Mouse (Mus musculus) kidney, embryonic 15.5 days (tissue): ENCODE measurements at regions not wholly inside any gene's neighbourhood (a gene's known extent, or its start where the extent isn't known, plus 50 kb on each side); places are given as distances from the start of the nearest gene placed in this dataset.

Experiments used
- ATAC-seq: fragments of 200-750 bp; cut with Nextera tagmentation; replicated peaks from 2 replicates; pipeline ENCODE4 v1.8.0; 2017; ENCODE audit warnings: moderate TSS enrichment; ENCODE audit not compliant: low FRiP score
- H3K27ac ChIP-seq: fragments of 300-500 bp; sonication (generic); 2 replicates; pipeline ENCODE4 v1.5.1; 2015; ENCODE audit warnings: mild to moderate bottlenecking, inconsistent platforms
- H3K27me3 ChIP-seq: fragments of 300-500 bp; sonication (generic); 2 replicates; pipeline ENCODE4 v1.6.1; 2015; ENCODE audit warnings: inconsistent platforms
- H3K36me3 ChIP-seq: fragments of 300-500 bp; sonication (generic); 2 replicates; pipeline ENCODE4 v1.6.1; 2015; ENCODE audit warnings: inconsistent platforms
- H3K4me1 ChIP-seq: fragments of 300-500 bp; sonication (generic); 2 replicates; pipeline ENCODE4 v1.6.1; 2015; ENCODE audit warnings: inconsistent platforms
- H3K4me2 ChIP-seq: fragments of 300-500 bp; sonication (generic); 2 replicates; pipeline ENCODE4 v1.6.1; 2015; ENCODE audit warnings: moderate library complexity, mild to moderate bottlenecking, inconsistent platforms
- H3K4me3 ChIP-seq: fragments of 300-500 bp; sonication (generic); replicated peaks from 2 replicates; pipeline ENCODE4 v1.5.1; 2015; ENCODE audit warnings: mild to moderate bottlenecking, inconsistent platforms
- H3K9ac ChIP-seq: fragments of 300-500 bp; sonication (generic); 2 replicates; pipeline ENCODE4 v1.6.1; 2015; ENCODE audit warnings: mild to moderate bottlenecking, inconsistent platforms
- H3K9me3 ChIP-seq: fragments of 300-500 bp; sonication (generic); replicated peaks from 2 replicates; pipeline ENCODE4 v1.6.1; 2016; ENCODE audit warnings: inconsistent platforms
- WGBS: fragments of 180-500 bp; shearing (Covaris S2); methylation state at CpG from one replicate; pipeline ENCODE4 v1.1.7; 2015; ENCODE audit warnings: mixed read lengths; 5-methylcytosine and 5-hydroxymethylcytosine counted together

- ATAC-seq, result no peak
- 56% methylated on average over 3 of the region's 3 CpGs for WGBS
- 0 out of 2 replicates have a peak overlapping the region, but pooled peaks have one; percentile 9 for H3K27ac ChIP-seq
- H3K36me3 ChIP-seq, result no peaks in the 10 kb centered on the region
- H3K27me3 ChIP-seq, result no peaks in the 10 kb centered on the region
- H3K4me2 ChIP-seq, result no peak overlapping the region
- peaks cover 17% of the 10 kb centered on the region; the same call in 1 of the 2 replicates for H3K4me1 ChIP-seq
- no peak overlapping the region for H3K4me3 ChIP-seq
- no peaks in the 10 kb centered on the region for H3K9me3 ChIP-seq
- H3K9ac ChIP-seq, result no peak overlapping the region
Observed at GRCm38 (mm10) chr8:116372574-116372973, 132.2 kb upstream of the Dynlrb2 start.

- H3K27ac ChIP-seq, result no peak overlapping the region
- no peak for ATAC-seq
- no peaks in the 10 kb centered on the region for H3K27me3 ChIP-seq
- H3K9me3 ChIP-seq, result no peaks in the 10 kb centered on the region
- 71% methylated on average over 9 of the region's 9 CpGs for WGBS
- H3K36me3 ChIP-seq, result no peaks in the 10 kb centered on the region
- no peak overlapping the region for H3K4me2 ChIP-seq
- no peak overlapping the region for H3K9ac ChIP-seq
- H3K4me3 ChIP-seq, result no peak overlapping the region
- H3K4me1 ChIP-seq, result peaks cover 17% of the 10 kb centered on the region; the same call in 1 of the 2 replicates
Observed at GRCm38 (mm10) chr8:116372056-116372455, 132.7 kb upstream of the Dynlrb2 start.

GRCm38 (mm10) chr8:116367491-116367890, 137.3 kb upstream of the Dynlrb2 start:
- H3K27ac ChIP-seq, result no peak overlapping the region
- H3K27me3 ChIP-seq, result no peaks in the 10 kb centered on the region
- H3K36me3 ChIP-seq, result no peaks in the 10 kb centered on the region
- no peak overlapping the region for H3K4me3 ChIP-seq
- H3K4me1 ChIP-seq, result peaks cover 22% of the 10 kb centered on the region; the same call in 1 of the 2 replicates
- H3K9ac ChIP-seq, result no peak overlapping the region
- no peak for ATAC-seq
- WGBS, result 70% methylated on average over 6 of the region's 6 CpGs
- H3K9me3 ChIP-seq, result no peaks in the 10 kb centered on the region
- H3K4me2 ChIP-seq, result no peak overlapping the region

- H3K36me3 ChIP-seq, result no peaks in the 10 kb centered on the region
- 84% methylated on average over 3 of the region's 3 CpGs for WGBS
- no peak overlapping the region for H3K4me2 ChIP-seq
- no peaks in the 10 kb centered on the region for H3K27me3 ChIP-seq
- ATAC-seq, result no peak
- no peak overlapping the region for H3K27ac ChIP-seq
- H3K4me3 ChIP-seq, result no peak overlapping the region
- H3K9me3 ChIP-seq, result no peaks in the 10 kb centered on the region
- no peak overlapping the region for H3K9ac ChIP-seq
- peaks cover 14% of the 10 kb centered on the region; the same call in 1 of the 2 replicates for H3K4me1 ChIP-seq
Observed at GRCm38 (mm10) chr8:116366706-116367105, 138.1 kb upstream of the Dynlrb2 start.

GRCm38 (mm10) chr8:116364751-116365150, 140.0 kb upstream of the Dynlrb2 start:
- H3K9ac ChIP-seq, result no peak overlapping the region

GRCm38 (mm10) chr8:116364172-116364571, 140.6 kb upstream of the Dynlrb2 start:
- peak; percentile 69 for ATAC-seq
- 0 out of 2 replicates have a peak, but pooled peaks cover 8% of the 10 kb centered on the region for H3K4me1 ChIP-seq
- WGBS, result 62% methylated on average over 2 of the region's 2 CpGs
- H3K4me3 ChIP-seq, result no peak overlapping the region
- no peaks in the 10 kb centered on the region for H3K9me3 ChIP-seq
- no peaks in the 10 kb centered on the region for H3K27me3 ChIP-seq
- H3K27ac ChIP-seq, result 0 out of 2 replicates have a peak overlapping the region, but pooled peaks have one; percentile 0
- H3K9ac ChIP-seq, result no peak overlapping the region
- no peaks in the 10 kb centered on the region for H3K36me3 ChIP-seq
- H3K4me2 ChIP-seq, result no peak overlapping the region

More at GRCm38 (mm10) chr8:116364751-116365150, 140.0 kb upstream of the Dynlrb2 start:
- Histone ChIP-seq H3K4me1 (0 out of 2 replicates have a peak, but pooled peaks cover 8% of the 10 kb centered on the region), H3K4me2 (no peak overlapping the region), H3K36me3 (no peaks in the 10 kb centered on the region), H3K4me3 (no peak overlapping the region), H3K9me3 (no peaks in the 10 kb centered on the region), H3K27ac (no peak overlapping the region), H3K27me3 (no peaks in the 10 kb centered on the region)
- 68% methylated on average over 1 of the region's 1 CpGs for WGBS
- ATAC-seq, result peak; percentile 58; the same call in 1 of the 2 replicates

GRCm38 (mm10) chr8:116362351-116362750, 142.4 kb upstream of the Dynlrb2 start:
- no peak overlapping the region for H3K27ac ChIP-seq
- no peak for ATAC-seq
- H3K9me3 ChIP-seq, result no peaks in the 10 kb centered on the region
- H3K36me3 ChIP-seq, result no peaks in the 10 kb centered on the region
- H3K4me1 ChIP-seq, result 0 out of 2 replicates have a peak, but pooled peaks cover 8% of the 10 kb centered on the region
- H3K4me2 ChIP-seq, result no peak overlapping the region
- H3K4me3 ChIP-seq, result no peak overlapping the region
- 58% methylated on average over 4 of the region's 4 CpGs for WGBS
- no peaks in the 10 kb centered on the region for H3K27me3 ChIP-seq
- no peak overlapping the region for H3K9ac ChIP-seq

GRCm38 (mm10) chr8:116359761-116360160, 145.0 kb upstream of the Dynlrb2 start:
- Histone ChIP-seq H3K9ac (no peak overlapping the region), H3K9me3 (no peaks in the 10 kb centered on the region), H3K36me3 (no peaks in the 10 kb centered on the region), H3K27ac (no peak overlapping the region), H3K4me1 (0 out of 2 replicates have a peak, but pooled peaks cover 8% of the 10 kb centered on the region), H3K27me3 (no peaks in the 10 kb centered on the region), H3K4me2 (no peak overlapping the region), H3K4me3 (no peak overlapping the region)
- WGBS, result 88% methylated on average over 4 of the region's 4 CpGs
- no peak for ATAC-seq

GRCm38 (mm10) chr8:116354756-116355155, 150.0 kb upstream of the Dynlrb2 start:
- H3K4me1 ChIP-seq, result no peaks in the 10 kb centered on the region
- no peak overlapping the region for H3K4me2 ChIP-seq
- 65% methylated on average over 6 of the region's 6 CpGs for WGBS
- H3K36me3 ChIP-seq, result no peaks in the 10 kb centered on the region
- H3K9me3 ChIP-seq, result no peaks in the 10 kb centered on the region
- H3K9ac ChIP-seq, result no peak overlapping the region
- no peaks in the 10 kb centered on the region for H3K27me3 ChIP-seq
- H3K4me3 ChIP-seq, result no peak overlapping the region
- H3K27ac ChIP-seq, result no peak overlapping the region
- ATAC-seq, result no peak

- Histone ChIP-seq H3K4me2 (no peak overlapping the region), H3K4me1 (no peaks in the 10 kb centered on the region), H3K9me3 (no peaks in the 10 kb centered on the region), H3K36me3 (no peaks in the 10 kb centered on the region), H3K9ac (no peak overlapping the region), H3K4me3 (no peak overlapping the region), H3K27ac (no peak overlapping the region), H3K27me3 (no peaks in the 10 kb centered on the region)
- no peak for ATAC-seq
- 89% methylated on average over 5 of the region's 5 CpGs for WGBS
Observed at GRCm38 (mm10) chr8:116353911-116354310, 150.9 kb upstream of the Dynlrb2 start.

GRCm38 (mm10) chr8:116352635-116353034, 152.1 kb upstream of the Dynlrb2 start:
- no peaks in the 10 kb centered on the region for H3K27me3 ChIP-seq
- no peak overlapping the region for H3K4me2 ChIP-seq
- no peak overlapping the region for H3K4me3 ChIP-seq
- H3K9me3 ChIP-seq, result no peaks in the 10 kb centered on the region
- no peak overlapping the region for H3K27ac ChIP-seq
- H3K4me1 ChIP-seq, result no peaks in the 10 kb centered on the region
- no peak overlapping the region for H3K9ac ChIP-seq
- WGBS, result 96% methylated on average over 2 of the region's 2 CpGs
- no peak for ATAC-seq
- no peaks in the 10 kb centered on the region for H3K36me3 ChIP-seq

GRCm38 (mm10) chr8:116348971-116349370, 155.8 kb upstream of the Dynlrb2 start:
- WGBS, result 76% methylated on average over 8 of the region's 8 CpGs
- ATAC-seq, result no peak
- H3K4me3 ChIP-seq, result no peak overlapping the region

GRCm38 (mm10) chr8:116346990-116347389, 157.8 kb upstream of the Dynlrb2 start:
- no peak overlapping the region for H3K4me3 ChIP-seq
- no peak overlapping the region for H3K27ac ChIP-seq
- no peak overlapping the region for H3K9ac ChIP-seq
- 88% methylated on average over 5 of the region's 5 CpGs for WGBS
- H3K9me3 ChIP-seq, result no peaks in the 10 kb centered on the region
- H3K36me3 ChIP-seq, result no peaks in the 10 kb centered on the region
- no peak overlapping the region for H3K4me2 ChIP-seq
- no peaks in the 10 kb centered on the region for H3K27me3 ChIP-seq
- no peaks in the 10 kb centered on the region for H3K4me1 ChIP-seq
- ATAC-seq, result no peak

More at GRCm38 (mm10) chr8:116348971-116349370, 155.8 kb upstream of the Dynlrb2 start:
- no peaks in the 10 kb centered on the region for H3K27me3 ChIP-seq
- no peaks in the 10 kb centered on the region for H3K4me1 ChIP-seq
- no peaks in the 10 kb centered on the region for H3K36me3 ChIP-seq
- H3K9me3 ChIP-seq, result no peaks in the 10 kb centered on the region
- no peak overlapping the region for H3K27ac ChIP-seq
- no peak overlapping the region for H3K9ac ChIP-seq
- H3K4me2 ChIP-seq, result no peak overlapping the region
